Mouse (Mus musculus) stomach, embryonic 14.5 days (tissue): ENCODE results near the gene Bcl6b. TPM values are rescaled to one million over a fixed set of nuclear protein-coding genes. Genes with fewer than 3 reads are reported as not detected.

Experiments
- ATAC-seq: fragments of 200-750 bp; cut with Nextera tagmentation; 2 replicates; pipeline ENCODE4 v1.8.0; 2017; ENCODE audit warnings: low read depth, moderate TSS enrichment; ENCODE audit not compliant: insufficient number of reproducible peaks, insufficient read depth, low FRiP score
- H3K27ac ChIP-seq: fragments of 300-500 bp; sonication (generic); 2 replicates; pipeline ENCODE4 v1.5.1; 2014; ENCODE audit warnings: mild to moderate bottlenecking, low read length, moderate library complexity, mixed read lengths
- H3K27me3 ChIP-seq: fragments of 300-500 bp; sonication (generic); 2 replicates; pipeline ENCODE4 v1.6.1; 2014; ENCODE audit warnings: low read length, control low read depth, mixed read lengths; ENCODE audit not compliant: control insufficient read depth, insufficient read depth
- H3K36me3 ChIP-seq: fragments of 300-500 bp; sonication (generic); 2 replicates; pipeline ENCODE4 v1.6.1; 2014; ENCODE audit warnings: mild to moderate bottlenecking, control low read depth, low read length, moderate library complexity, mixed read lengths; ENCODE audit not compliant: control insufficient read depth, insufficient read depth
- H3K4me1 ChIP-seq: fragments of 300-500 bp; sonication (generic); 2 replicates; pipeline ENCODE4 v1.6.1; 2014; ENCODE audit warnings: low read length, control low read depth, mixed read lengths; ENCODE audit not compliant: control insufficient read depth, insufficient read depth
- H3K4me2 ChIP-seq: fragments of 300-500 bp; sonication (generic); replicated peaks from 2 replicates; pipeline ENCODE4 v1.6.1; 2014; ENCODE audit warnings: low read depth, low read length, control low read depth
- H3K4me3 ChIP-seq: fragments of 300-500 bp; sonication (generic); 2 replicates; pipeline ENCODE4 v1.5.1; 2014; ENCODE audit warnings: low read depth, low read length, control low read depth
- H3K9ac ChIP-seq: fragments of 300-500 bp; sonication (generic); replicated peaks from 2 replicates; pipeline ENCODE4 v1.6.1; 2014; ENCODE audit warnings: low read depth, mild to moderate bottlenecking, control low read depth, low read length, moderate library complexity, mixed read lengths
- H3K9me3 ChIP-seq: fragments of 300-500 bp; sonication (generic); 2 replicates; pipeline ENCODE4 v1.6.1; 2016; ENCODE audit warnings: low read depth, low read length, control low read depth; ENCODE audit not compliant: control insufficient read depth
- WGBS: fragments of 180-500 bp; shearing (Covaris S2); extraction: QIAGEN DNeasy Blood & Tissue Kit; methylation state at CpG from one replicate; pipeline ENCODE4 v1.1.7; 2014; 5-methylcytosine and 5-hydroxymethylcytosine counted together
- polyA plus RNA-seq: library from polyadenylated mRNA; unstranded; fragments of >200 nt; fragmentation: Nextera tagmentation; extraction: Ambion mirVana; gene quantifications from 2 replicates; pipeline ENCODE4 v1.2.1, GENCODE M21; 2014

Gene Bcl6b
- polyA plus RNA-seq, 1 experiment from 2014 or later: 12.0 TPM

GRCm38 (mm10) chr11:70189319-70190134 lies 40.1 kb downstream of the Bcl6b start:
- H3K9me3 ChIP-seq: no peaks in the 10 kb centered on the region
- no peak for ATAC-seq
- no peaks in the 10 kb centered on the region for H3K36me3 ChIP-seq
- H3K9ac ChIP-seq: no peak overlapping the region
- WGBS: 81% methylated on average over 28 of the region's 28 CpGs
- no peaks in the 10 kb centered on the region for H3K27me3 ChIP-seq
- no peak overlapping the region for H3K4me2 ChIP-seq
- peaks cover 9% of the 10 kb centered on the region for H3K4me1 ChIP-seq
- H3K4me3 ChIP-seq: no peak overlapping the region
- H3K27ac ChIP-seq: no peak overlapping the region

DNA sequence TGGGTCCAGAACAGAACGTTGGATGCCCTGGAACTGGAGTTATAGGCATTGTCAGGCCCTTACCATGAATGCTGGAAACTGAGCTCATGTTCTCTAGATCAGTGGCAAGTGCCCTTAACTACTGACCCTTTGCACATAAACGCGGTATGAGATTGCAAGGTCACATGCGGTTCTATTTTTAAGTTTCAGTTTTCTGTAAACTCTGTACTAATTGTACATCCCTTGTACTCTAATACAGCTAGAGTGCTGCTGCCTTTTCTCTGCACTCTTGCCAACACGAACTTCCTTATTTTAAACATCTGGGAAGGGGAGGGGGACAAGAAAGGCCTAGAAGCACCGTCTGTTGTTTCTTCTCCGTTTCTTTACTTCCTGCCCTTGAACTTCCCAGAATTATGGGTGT lies 44.5 kb downstream of the Bcl6b start:
- H3K27me3 ChIP-seq: no peaks in the 10 kb centered on the region
- no peak for ATAC-seq
- no peaks in the 10 kb centered on the region for H3K9me3 ChIP-seq
- WGBS: 60% methylated on average over 7 of the region's 7 CpGs
- no peak overlapping the region for H3K27ac ChIP-seq
- no peaks in the 10 kb centered on the region for H3K4me1 ChIP-seq
- H3K4me2 ChIP-seq: no peak overlapping the region
- no peak overlapping the region for H3K4me3 ChIP-seq
- no peak overlapping the region for H3K9ac ChIP-seq
- H3K36me3 ChIP-seq: no peaks in the 10 kb centered on the region

- Histone ChIP-seq H3K9me3 (no peaks in the 10 kb centered on the region), H3K36me3 (no peaks in the 10 kb centered on the region), H3K9ac (no peak overlapping the region), H3K27me3 (no peaks in the 10 kb centered on the region), H3K4me3 (no peak overlapping the region), H3K4me1 (no peaks in the 10 kb centered on the region), H3K27ac (no peak overlapping the region), H3K4me2 (no peak overlapping the region)
- no peak for ATAC-seq
- 91% methylated on average over 4 of the region's 4 CpGs for WGBS
Measured at GRCm38 (mm10) chr11:70180496-70180895, 49.1 kb downstream of the Bcl6b start.

DNA sequence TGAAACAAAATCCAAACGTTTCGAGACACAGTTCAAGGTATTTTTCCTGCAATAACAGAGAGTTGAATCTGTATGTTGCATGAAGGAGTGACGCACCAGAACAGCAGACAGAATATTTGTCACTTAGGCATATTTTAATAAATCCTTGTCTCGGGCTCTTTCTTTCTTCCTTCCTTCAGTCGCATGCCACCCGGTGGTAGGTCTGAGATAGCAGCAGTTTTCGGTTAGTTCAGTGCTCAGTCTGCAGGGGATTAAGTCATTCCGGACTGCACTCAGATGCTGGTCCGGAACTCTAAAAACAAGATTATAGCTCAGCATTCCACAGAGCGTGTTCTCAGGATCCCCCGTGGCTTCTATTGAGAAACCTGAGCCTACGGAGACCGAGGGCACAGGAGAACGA lies 50.2 kb downstream of the Bcl6b start:
- no peak for ATAC-seq
- Histone ChIP-seq H3K9me3 (no peaks in the 10 kb centered on the region), H3K27me3 (no peaks in the 10 kb centered on the region), H3K4me2 (no peak overlapping the region), H3K4me3 (no peak overlapping the region), H3K27ac (no peak overlapping the region), H3K4me1 (no peaks in the 10 kb centered on the region), H3K36me3 (no peaks in the 10 kb centered on the region), H3K9ac (no peak overlapping the region)
- WGBS: 35% methylated on average over 14 of the region's 14 CpGs

- Histone ChIP-seq H3K4me1 (no peaks in the 10 kb centered on the region), H3K27ac (no peak overlapping the region), H3K27me3 (no peaks in the 10 kb centered on the region), H3K4me3 (no peak overlapping the region), H3K36me3 (no peaks in the 10 kb centered on the region), H3K4me2 (no peak overlapping the region), H3K9ac (no peak overlapping the region), H3K9me3 (no peaks in the 10 kb centered on the region)
- no peak for ATAC-seq
- 73% methylated on average over 11 of the region's 11 CpGs for WGBS
Measured at GRCm38 (mm10) chr11:70178756-70179155, 50.8 kb downstream of the Bcl6b start.

GRCm38 (mm10) chr11:70178311-70178710 lies 51.3 kb downstream of the Bcl6b start:
- H3K4me1 ChIP-seq: no peaks in the 10 kb centered on the region
- 82% methylated on average over 11 of the region's 11 CpGs for WGBS
- no peak for ATAC-seq
- no peak overlapping the region for H3K27ac ChIP-seq
- no peak overlapping the region for H3K9ac ChIP-seq
- H3K4me2 ChIP-seq: no peak overlapping the region
- no peaks in the 10 kb centered on the region for H3K27me3 ChIP-seq
- H3K4me3 ChIP-seq: no peak overlapping the region
- no peaks in the 10 kb centered on the region for H3K36me3 ChIP-seq
- no peaks in the 10 kb centered on the region for H3K9me3 ChIP-seq

- no peak for ATAC-seq
- no peak overlapping the region for H3K9ac ChIP-seq
- no peak overlapping the region for H3K4me2 ChIP-seq
- no peak overlapping the region for H3K4me3 ChIP-seq
- WGBS: 73% methylated on average over 8 of the region's 8 CpGs
- H3K27ac ChIP-seq: no peak overlapping the region
- no peaks in the 10 kb centered on the region for H3K9me3 ChIP-seq
- no peaks in the 10 kb centered on the region for H3K4me1 ChIP-seq
- no peaks in the 10 kb centered on the region for H3K27me3 ChIP-seq
- no peaks in the 10 kb centered on the region for H3K36me3 ChIP-seq
Measured at GRCm38 (mm10) chr11:70177647-70178046, 52.0 kb downstream of the Bcl6b start.

- ATAC-seq: no peak
- no peak overlapping the region for H3K27ac ChIP-seq
- no peaks in the 10 kb centered on the region for H3K36me3 ChIP-seq
- H3K9ac ChIP-seq: no peak overlapping the region
- WGBS: 78% methylated on average over 4 of the region's 4 CpGs
- H3K9me3 ChIP-seq: no peaks in the 10 kb centered on the region
- H3K4me2 ChIP-seq: no peak overlapping the region
- no peak overlapping the region for H3K4me3 ChIP-seq
- H3K27me3 ChIP-seq: no peaks in the 10 kb centered on the region
- H3K4me1 ChIP-seq: no peaks in the 10 kb centered on the region
Measured at GRCm38 (mm10) chr11:70174491-70174890, 55.1 kb downstream of the Bcl6b start.
